Mouse (Mus musculus) megakaryocyte, embryonic 14.5 days (primary cell): ENCODE measurements at regions not wholly inside any gene's neighbourhood (a gene's known extent, or its start where the extent isn't known, plus 50 kb on each side); places are given as distances from the start of the nearest gene placed in this dataset.

ENCODE experiments used
- FLI1 ChIP-seq: IDR thresholded peaks from 2 replicates; pipeline ENCODE4 v1.6.1; 2012; ENCODE audit warnings: low read length, inconsistent platforms, mixed read lengths
- GATA1 ChIP-seq: IDR thresholded peaks from 3 replicates; pipeline ENCODE4 v1.6.1; 2012; ENCODE audit warnings: mixed read lengths, low read length, inconsistent platforms, borderline replicate concordance

DNA sequence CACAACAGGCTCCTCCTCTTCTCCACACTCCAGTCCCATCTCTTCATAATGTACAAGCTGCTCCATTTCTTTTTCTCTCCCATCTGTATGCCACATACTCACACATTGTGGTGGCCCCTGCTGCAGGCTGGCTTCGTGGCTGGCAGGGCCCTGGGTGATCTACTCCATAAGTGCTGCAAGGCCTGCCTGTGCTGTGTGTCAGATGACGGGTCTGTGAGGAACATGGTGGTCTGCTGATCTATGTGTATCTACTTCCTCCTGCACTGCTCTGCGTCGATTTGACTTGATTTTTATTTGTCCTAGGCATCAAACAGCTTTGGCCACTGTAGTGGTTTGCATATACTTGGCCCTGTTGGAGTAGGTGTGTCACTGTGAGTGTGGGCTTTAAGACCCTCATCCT lies 83.4 kb upstream of the Ltbp1 start:
- TF ChIP-seq GATA1 (no peak), FLI1 (no peak)
